Mouse (Mus musculus): ENCODE results near the gene Lpar3. TPM values are rescaled to one million over a fixed set of nuclear protein-coding genes. Genes with fewer than 3 reads are reported as not detected.

Lpar3 gene
- polyA plus RNA-seq (2015; fragmentation: Nextera tagmentation; extraction: Ambion mirVana) = 0.44 and 0.70 TPM in 2 replicates

- no peaks in the 10 kb centered on the region for H3K9me3 ChIP-seq (replicated peaks; ENCODE audit: control insufficient read depth, low read length, poor library complexity, severe bottlenecking)
- peak within 1 kb of the TSS; percentile 44 for H3K4me3 ChIP-seq (ENCODE audit: low read depth, low read length)
- H3K36me3 ChIP-seq (ENCODE audit: control insufficient read depth, insufficient read depth, low read length) = no peaks in the 10 kb centered on the region
- no peak within 1 kb of the TSS for H3K27ac ChIP-seq (ENCODE audit: low read length)
- peak within 1 kb of the TSS; percentile 86 for H3K4me2 ChIP-seq (ENCODE audit: low read length)
- H3K4me1 ChIP-seq (ENCODE audit: control insufficient read depth, insufficient read depth, low read length) = peaks cover 8% of the 10 kb centered on the region; the same call in 1 of the 2 replicates
- H3K9ac ChIP-seq (ENCODE audit: low read depth, low read length) = peak within 1 kb of the TSS; percentile 33
- H3K27me3 ChIP-seq (ENCODE audit: control insufficient read depth, insufficient read depth, low read depth, low read length) = peaks cover 25% of the 10 kb centered on the region
- under 1% methylated on average over 72 of the region's 73 CpGs for WGBS
- peak; percentile 73 for ATAC-seq
Observed at GRCm38 (mm10) chr3:146220776-146221486, at the start of gene Lpar3. Lpar3 (plus strand) TSS chr3:146220963.

GRCm38 (mm10) chr3:146173030-146173429, 47.7 kb upstream of the Lpar3 start:
- Histone ChIP-seq H3K4me1 (ENCODE audit: control insufficient read depth, insufficient read depth, low read length) (no peaks in the 10 kb centered on the region), H3K9ac (ENCODE audit: low read depth, low read length) (no peak overlapping the region), H3K27ac (ENCODE audit: low read length) (no peak overlapping the region), H3K4me2 (ENCODE audit: low read length) (no peak overlapping the region), H3K27me3 (ENCODE audit: control insufficient read depth, insufficient read depth, low read depth, low read length) (no peaks in the 10 kb centered on the region), H3K36me3 (ENCODE audit: control insufficient read depth, insufficient read depth, low read length) (no peaks in the 10 kb centered on the region), H3K4me3 (ENCODE audit: low read depth, low read length) (no peak overlapping the region), H3K9me3 (replicated peaks; ENCODE audit: control insufficient read depth, low read length, poor library complexity, severe bottlenecking) (0 out of 2 replicates have a peak, but pooled peaks cover 4% of the 10 kb centered on the region)
- WGBS = 80% methylated on average over 5 of the region's 5 CpGs
- ATAC-seq = no peak

GRCm38 (mm10) chr3:146174215-146174614, 46.5 kb upstream of the Lpar3 start:
- Histone ChIP-seq H3K9ac (ENCODE audit: low read depth, low read length) (no peak overlapping the region), H3K4me2 (ENCODE audit: low read length) (no peak overlapping the region), H3K36me3 (ENCODE audit: control insufficient read depth, insufficient read depth, low read length) (no peaks in the 10 kb centered on the region), H3K27ac (ENCODE audit: low read length) (no peak overlapping the region), H3K4me3 (ENCODE audit: low read depth, low read length) (no peak overlapping the region), H3K4me1 (ENCODE audit: control insufficient read depth, insufficient read depth, low read length) (no peaks in the 10 kb centered on the region), H3K9me3 (replicated peaks; ENCODE audit: control insufficient read depth, low read length, poor library complexity, severe bottlenecking) (0 out of 2 replicates have a peak, but pooled peaks cover 4% of the 10 kb centered on the region), H3K27me3 (ENCODE audit: control insufficient read depth, insufficient read depth, low read depth, low read length) (no peaks in the 10 kb centered on the region)
- ATAC-seq = no peak
- 87% methylated on average over 9 of the region's 9 CpGs for WGBS

GRCm38 (mm10) chr3:146177295-146177694, 43.5 kb upstream of the Lpar3 start:
- peak overlapping the region; percentile 62 for H3K4me2 ChIP-seq (ENCODE audit: low read length)
- 83% methylated on average over 7 of the region's 7 CpGs for WGBS
- H3K9me3 ChIP-seq (replicated peaks; ENCODE audit: control insufficient read depth, low read length, poor library complexity, severe bottlenecking) = no peaks in the 10 kb centered on the region
- H3K4me1 ChIP-seq (ENCODE audit: control insufficient read depth, insufficient read depth, low read length) = no peaks in the 10 kb centered on the region
- no peak for ATAC-seq
- no peaks in the 10 kb centered on the region; the same call in 1 of the 2 replicates for H3K27me3 ChIP-seq (ENCODE audit: control insufficient read depth, insufficient read depth, low read depth, low read length)
- H3K9ac ChIP-seq (ENCODE audit: low read depth, low read length) = peak overlapping the region; percentile 47; the same call in 1 of the 2 replicates
- H3K4me3 ChIP-seq (ENCODE audit: low read depth, low read length) = no peak overlapping the region
- H3K27ac ChIP-seq (ENCODE audit: low read length) = no peak overlapping the region
- H3K36me3 ChIP-seq (ENCODE audit: control insufficient read depth, insufficient read depth, low read length) = no peaks in the 10 kb centered on the region

- Histone ChIP-seq H3K27me3 (ENCODE audit: control insufficient read depth, insufficient read depth, low read depth, low read length) (no peaks in the 10 kb centered on the region; the same call in 1 of the 2 replicates), H3K4me2 (ENCODE audit: low read length) (peak overlapping the region; percentile 62), H3K9ac (ENCODE audit: low read depth, low read length) (peak overlapping the region; percentile 47; the same call in 1 of the 2 replicates), H3K4me1 (ENCODE audit: control insufficient read depth, insufficient read depth, low read length) (no peaks in the 10 kb centered on the region), H3K9me3 (replicated peaks; ENCODE audit: control insufficient read depth, low read length, poor library complexity, severe bottlenecking) (no peaks in the 10 kb centered on the region), H3K27ac (ENCODE audit: low read length) (peak overlapping the region; percentile 9; the same call in 1 of the 2 replicates), H3K36me3 (ENCODE audit: control insufficient read depth, insufficient read depth, low read length) (no peaks in the 10 kb centered on the region), H3K4me3 (ENCODE audit: low read depth, low read length) (peak overlapping the region; percentile 36)
- peak; percentile 86 for ATAC-seq
- 4% methylated on average over 16 of the region's 16 CpGs for WGBS
Observed at GRCm38 (mm10) chr3:146177748-146178582, 42.8 kb upstream of the Lpar3 start.

GRCm38 (mm10) chr3:146180341-146180740, 40.4 kb upstream of the Lpar3 start:
- Histone ChIP-seq H3K4me3 (ENCODE audit: low read depth, low read length) (no peak overlapping the region), H3K27ac (ENCODE audit: low read length) (no peak overlapping the region), H3K9me3 (replicated peaks; ENCODE audit: control insufficient read depth, low read length, poor library complexity, severe bottlenecking) (no peaks in the 10 kb centered on the region), H3K4me2 (ENCODE audit: low read length) (no peak overlapping the region), H3K9ac (ENCODE audit: low read depth, low read length) (no peak overlapping the region), H3K36me3 (ENCODE audit: control insufficient read depth, insufficient read depth, low read length) (no peaks in the 10 kb centered on the region), H3K4me1 (ENCODE audit: control insufficient read depth, insufficient read depth, low read length) (peaks cover 3% of the 10 kb centered on the region; the same call in 1 of the 2 replicates), H3K27me3 (ENCODE audit: control insufficient read depth, insufficient read depth, low read depth, low read length) (no peaks in the 10 kb centered on the region; the same call in 1 of the 2 replicates)
- ATAC-seq = no peak
- 44% methylated on average over 2 of the region's 2 CpGs for WGBS

GRCm38 (mm10) chr3:146180986-146181385, 39.8 kb upstream of the Lpar3 start:
- H3K4me3 ChIP-seq (ENCODE audit: low read depth, low read length) = no peak overlapping the region
- no peaks in the 10 kb centered on the region for H3K36me3 ChIP-seq (ENCODE audit: control insufficient read depth, insufficient read depth, low read length)
- H3K9me3 ChIP-seq (replicated peaks; ENCODE audit: control insufficient read depth, low read length, poor library complexity, severe bottlenecking) = no peaks in the 10 kb centered on the region
- H3K9ac ChIP-seq (ENCODE audit: low read depth, low read length) = no peak overlapping the region
- no peak overlapping the region for H3K4me2 ChIP-seq (ENCODE audit: low read length)
- no peak for ATAC-seq
- 36% methylated on average over 3 of the region's 3 CpGs for WGBS
- peaks cover 3% of the 10 kb centered on the region; the same call in 1 of the 2 replicates for H3K4me1 ChIP-seq (ENCODE audit: control insufficient read depth, insufficient read depth, low read length)
- H3K27me3 ChIP-seq (ENCODE audit: control insufficient read depth, insufficient read depth, low read depth, low read length) = no peaks in the 10 kb centered on the region; the same call in 1 of the 2 replicates
- H3K27ac ChIP-seq (ENCODE audit: low read length) = no peak overlapping the region

GRCm38 (mm10) chr3:146184992-146185657, 35.6 kb upstream of the Lpar3 start:
- H3K9ac ChIP-seq (ENCODE audit: low read depth, low read length) = peak overlapping the region; percentile 7; the same call in 1 of the 2 replicates
- H3K36me3 ChIP-seq (ENCODE audit: control insufficient read depth, insufficient read depth, low read length) = no peaks in the 10 kb centered on the region
- no peaks in the 10 kb centered on the region for H3K9me3 ChIP-seq (replicated peaks; ENCODE audit: control insufficient read depth, low read length, poor library complexity, severe bottlenecking)
- WGBS = 18% methylated on average over 13 of the region's 13 CpGs
- no peaks in the 10 kb centered on the region; the same call in 1 of the 2 replicates for H3K27me3 ChIP-seq (ENCODE audit: control insufficient read depth, insufficient read depth, low read depth, low read length)
- H3K4me1 ChIP-seq (ENCODE audit: control insufficient read depth, insufficient read depth, low read length) = peaks cover 3% of the 10 kb centered on the region; the same call in 1 of the 2 replicates
- ATAC-seq = peak; percentile 77
- no peak overlapping the region for H3K4me3 ChIP-seq (ENCODE audit: low read depth, low read length)
- no peak overlapping the region for H3K4me2 ChIP-seq (ENCODE audit: low read length)
- no peak overlapping the region for H3K27ac ChIP-seq (ENCODE audit: low read length)

All from midbrain, embryonic 16.5 days (tissue).